ENCODE assay signal across 8 mouse cellular contexts in the genomic region with DNA sequence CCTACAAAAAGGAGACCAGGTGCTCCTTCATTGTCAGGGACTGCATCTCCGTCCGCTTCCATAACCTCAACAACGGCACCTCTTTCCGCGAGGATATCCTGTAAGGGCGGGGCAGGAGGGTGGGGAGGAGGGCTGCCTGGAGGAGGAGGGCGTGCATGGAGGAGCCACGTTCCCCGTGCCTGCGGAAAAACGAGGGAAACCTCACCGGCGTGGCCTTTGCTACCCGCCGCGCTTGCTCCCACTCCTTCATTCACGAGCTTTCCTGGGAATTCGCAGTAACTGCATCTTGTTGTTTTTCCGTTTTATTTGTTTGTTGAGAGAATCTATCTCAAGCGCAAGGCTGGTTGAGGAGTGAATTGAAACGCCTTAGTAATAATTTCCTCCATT. TPM values are rescaled to one million over a fixed set of nuclear protein-coding genes. Genes with fewer than 3 reads are reported as not detected.
A peak's percentile ranks its signal among the peaks of the same experiment; 100 is the strongest.
DNase-seq lines count a peak whose midpoint lies in the region; ATAC-seq and TF ChIP-seq lines count a peak whose summit lies in the region.

No protein-coding gene starts in this region.

- peak overlapping the region; percentile 90 for H3K4me3 ChIP-seq in forebrain, embryonic 10.5 days
- H3K4me3 ChIP-seq in liver, adult 2 months (ENCODE audit: insufficient read depth, low read depth, low read length): peak overlapping the region; percentile 68
- peak overlapping the region; percentile 88 for H3K4me3 ChIP-seq in stomach, embryonic 15.5 days (replicated peaks)

- TF ChIP-seq CTCF in liver, adult 2 months (IDR thresholded peaks at IDR 0.05; ENCODE audit: low read depth, low read length): no peak

- WGBS in forebrain, embryonic 10.5 days: 2% methylated on average over 21 of the region's 21 CpGs
- 1% methylated on average over 21 of the region's 21 CpGs for WGBS in liver, adult 2 months
- under 1% methylated on average over 21 of the region's 21 CpGs for WGBS in stomach, embryonic 15.5 days

- peak; percentile 27 for DNase-seq in right cerebral cortex, postnatal 14 days
- no peak for DNase-seq in right cerebral cortex, adult 18-20 months
- DNase-seq in forebrain, embryonic 10.5 days (ENCODE audit: extremely low spot score, low spot score): no peak
- no peak for DNase-seq in liver, adult 2 months (ENCODE audit: extremely low read depth, low read depth, low spot score)
- no peak for DNase-seq in kidney, adult 9 months
- no peak for DNase-seq in T-cell, adult 2 months (ENCODE audit: low spot score)
- DNase-seq in thymus, postnatal 10 days (ENCODE audit: low spot score in 2 of 2): no peak

- peaks cover 10% of the 10 kb centered on the region; the same call in 1 of the 2 replicates for H3K79me2 ChIP-seq in liver, adult 2 months (ENCODE audit: control insufficient read depth, insufficient read depth, low read length)

- peak overlapping the region; percentile 91 for H3K27ac ChIP-seq in forebrain, embryonic 10.5 days
- peak overlapping the region; percentile 87 for H3K27ac ChIP-seq in liver, adult 2 months (replicated peaks; ENCODE audit: insufficient read depth, low read depth, low read length)
- H3K27ac ChIP-seq in stomach, embryonic 15.5 days: peak overlapping the region; percentile 92

- peak; percentile 53; the same call in 1 of the 2 replicates for ATAC-seq in stomach, embryonic 15.5 days (ENCODE audit: insufficient read depth, low FRiP score, low read depth)

- no peak for TF ChIP-seq POLR2A in liver, adult 2 months (IDR thresholded peaks at IDR 0.05; ENCODE audit: extremely low read depth, insufficient read depth, low read length)

- peaks cover 38% of the 10 kb centered on the region for H3K36me3 ChIP-seq in forebrain, embryonic 10.5 days (replicated peaks)
- no peaks in the 10 kb centered on the region for H3K36me3 ChIP-seq in liver, adult 2 months (ENCODE audit: control insufficient read depth, insufficient read depth, low read length)
- peaks cover 10% of the 10 kb centered on the region; the same call in 1 of the 2 replicates for H3K36me3 ChIP-seq in stomach, embryonic 15.5 days

- H3K4me2 ChIP-seq in stomach, embryonic 15.5 days: peak overlapping the region; percentile 91

- H3K9ac ChIP-seq in liver, adult 2 months (ENCODE audit: low read depth, low read length): peak overlapping the region; percentile 78
- peak overlapping the region; percentile 81 for H3K9ac ChIP-seq in stomach, embryonic 15.5 days

- no peaks in the 10 kb centered on the region for H3K27me3 ChIP-seq in forebrain, embryonic 10.5 days (ENCODE audit: poor library complexity, severe bottlenecking)
- H3K27me3 ChIP-seq in liver, adult 2 months (ENCODE audit: control insufficient read depth, insufficient read depth, low read length): no peaks in the 10 kb centered on the region
- H3K27me3 ChIP-seq in stomach, embryonic 15.5 days (replicated peaks): no peaks in the 10 kb centered on the region

- no peaks in the 10 kb centered on the region for H3K9me3 ChIP-seq in forebrain, embryonic 10.5 days
- H3K9me3 ChIP-seq in stomach, embryonic 15.5 days: no peaks in the 10 kb centered on the region

- peaks cover 26% of the 10 kb centered on the region for H3K4me1 ChIP-seq in forebrain, embryonic 10.5 days
- H3K4me1 ChIP-seq in liver, adult 2 months (ENCODE audit: control insufficient read depth, insufficient read depth, low read length): peaks cover 9% of the 10 kb centered on the region
- H3K4me1 ChIP-seq in stomach, embryonic 15.5 days: peaks cover 11% of the 10 kb centered on the region

RNA-seq across cellular contexts. Expression of gene Zswim3, which starts 0.4 kb away (rescaled TPM):
- 8.6 and 9.2 TPM in 2 replicates for polyA plus RNA-seq in forebrain, embryonic 10.5 days (2016; fragmentation: Nextera tagmentation; extraction: Ambion mirVana)
- total RNA-seq in liver, adult 2 months (2014; rRNA removed): 0.83 and 1.1 TPM in 2 replicates
- polyA plus RNA-seq in liver, adult 2 months (2012; rRNA removed): 0.73 and 0.82 TPM in 2 replicates
- polyA plus RNA-seq in stomach, embryonic 15.5 days (2015; fragmentation: Nextera tagmentation; extraction: Ambion mirVana): 7.9 and 8.5 TPM in 2 replicates

RNA-seq across cellular contexts. Expression of gene Acot8, which starts 0.6 kb away (rescaled TPM):
- polyA plus RNA-seq in forebrain, embryonic 10.5 days (2016; fragmentation: Nextera tagmentation; extraction: Ambion mirVana): 15.3 and 16.3 TPM in 2 replicates
- total RNA-seq in liver, adult 2 months (2014; rRNA removed): 19.4 and 25.8 TPM in 2 replicates
- 46.1 and 53.2 TPM in 2 replicates for polyA plus RNA-seq in liver, adult 2 months (2012; rRNA removed)
- polyA plus RNA-seq in stomach, embryonic 15.5 days (2015; fragmentation: Nextera tagmentation; extraction: Ambion mirVana): 21.9 and 22.9 TPM in 2 replicates

RNA-seq across cellular contexts. Expression of gene Zswim1, which starts 17.2 kb away (rescaled TPM):
- polyA plus RNA-seq in forebrain, embryonic 10.5 days (2016; fragmentation: Nextera tagmentation; extraction: Ambion mirVana): 25.5 and 25.9 TPM in 2 replicates
- 0.55 and 0.81 TPM in 2 replicates for total RNA-seq in liver, adult 2 months (2014; rRNA removed)
- 3.2 and 4.4 TPM in 2 replicates for polyA plus RNA-seq in liver, adult 2 months (2012; rRNA removed)
- polyA plus RNA-seq in stomach, embryonic 15.5 days (2015; fragmentation: Nextera tagmentation; extraction: Ambion mirVana): 13.1 and 13.5 TPM in 2 replicates

RNA-seq across cellular contexts. Expression of gene Snx21, which starts 19.7 kb away (rescaled TPM):
- 10.4 and 11.0 TPM in 2 replicates for polyA plus RNA-seq in forebrain, embryonic 10.5 days (2016; fragmentation: Nextera tagmentation; extraction: Ambion mirVana)
- 10.8 and 12.6 TPM in 2 replicates for total RNA-seq in liver, adult 2 months (2014; rRNA removed)
- 14.4 and 14.6 TPM in 2 replicates for polyA plus RNA-seq in liver, adult 2 months (2012; rRNA removed)
- polyA plus RNA-seq in stomach, embryonic 15.5 days (2015; fragmentation: Nextera tagmentation; extraction: Ambion mirVana): 24.6 and 24.8 TPM in 2 replicates

RNA-seq across cellular contexts. Expression of gene Spata25, which starts 23.0 kb away (rescaled TPM):
- polyA plus RNA-seq in forebrain, embryonic 10.5 days (2016; fragmentation: Nextera tagmentation; extraction: Ambion mirVana): 0.19 TPM in 1 of 2 replicates, not detected in the other
- total RNA-seq in liver, adult 2 months (2014; rRNA removed): 0.18 TPM in 1 of 2 replicates, not detected in the other
- polyA plus RNA-seq in liver, adult 2 months (2012; rRNA removed): not detected in 2 replicates
- polyA plus RNA-seq in stomach, embryonic 15.5 days (2015; fragmentation: Nextera tagmentation; extraction: Ambion mirVana): not detected in 2 replicates
